Mouse (Mus musculus): ENCODE data around the gene Cox6b2.

Gene Cox6b2

DNA sequence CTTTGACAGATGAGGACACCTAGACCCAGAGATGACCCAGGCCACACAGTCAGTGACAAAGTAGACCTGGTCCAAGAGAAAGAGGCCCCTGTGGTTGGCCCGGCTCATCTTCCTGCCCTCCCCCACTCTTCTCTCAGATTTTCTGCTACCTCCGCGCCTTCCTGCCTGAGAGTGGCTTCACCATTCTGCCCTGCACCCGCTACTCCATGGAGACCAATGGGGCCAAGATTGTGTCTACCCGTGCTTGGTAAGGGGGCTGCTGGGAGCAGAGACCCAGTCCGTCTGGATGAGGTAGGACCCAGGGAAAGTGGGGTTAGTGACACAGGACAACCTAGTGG is 10.4 kb downstream of the Cox6b2 start:
- no peak for TF ChIP-seq GATA4 (IDR thresholded peaks at IDR 0.05; ENCODE audit: insufficient replicate concordance, low read length)

DNA sequence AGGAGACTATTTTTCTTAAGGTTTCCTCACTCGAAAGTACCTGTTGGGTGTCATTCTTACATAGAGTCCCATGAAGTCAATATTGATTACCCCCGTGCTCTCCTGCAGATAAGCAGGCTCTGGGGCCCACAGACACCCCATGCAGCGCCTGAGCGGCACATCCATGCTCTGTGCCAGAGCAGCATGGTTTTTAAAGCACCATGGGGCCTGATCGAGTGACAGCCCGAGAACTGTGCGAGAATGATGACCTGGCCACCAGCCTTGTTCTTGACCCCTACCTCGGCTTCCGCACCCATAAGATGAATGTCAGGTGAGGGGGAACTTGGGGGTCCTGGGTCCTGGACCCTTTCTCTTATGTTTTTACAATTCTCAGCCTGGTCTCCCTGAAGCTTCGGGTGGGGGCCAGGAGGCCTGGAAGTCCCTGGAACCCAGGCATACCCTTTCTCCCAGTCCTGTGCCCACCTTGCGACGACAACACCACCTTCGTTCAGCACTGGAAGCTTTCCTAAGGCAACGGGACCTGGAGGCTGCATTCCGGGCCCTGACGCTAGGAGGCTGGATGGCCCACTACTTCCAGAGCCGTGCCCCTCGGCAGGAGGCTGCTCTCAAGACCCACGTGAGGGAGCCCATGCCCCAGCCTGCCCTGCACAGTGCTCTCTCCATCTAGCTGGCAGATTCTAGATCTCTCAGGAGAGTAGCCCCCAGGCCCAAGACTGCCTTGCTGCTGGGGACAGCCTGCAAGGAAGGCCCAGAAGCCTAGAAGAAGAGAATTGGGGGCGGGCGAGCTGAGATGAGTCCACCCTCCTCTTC is 11.0 kb downstream of the Cox6b2 start:
- TF ChIP-seq GATA4 (IDR thresholded peaks at IDR 0.05; ENCODE audit: insufficient replicate concordance, low read length) = no peak

- TF ChIP-seq GATA4 (IDR thresholded peaks at IDR 0.05; ENCODE audit: insufficient replicate concordance, low read length) = no peak
Measured at GRCm38 (mm10) chr7:4741151-4741550, 11.7 kb downstream of the Cox6b2 start.

- no peak for TF ChIP-seq GATA4 (IDR thresholded peaks at IDR 0.05; ENCODE audit: insufficient replicate concordance, low read length)
Measured at GRCm38 (mm10) chr7:4740309-4740727, 12.6 kb downstream of the Cox6b2 start.

DNA sequence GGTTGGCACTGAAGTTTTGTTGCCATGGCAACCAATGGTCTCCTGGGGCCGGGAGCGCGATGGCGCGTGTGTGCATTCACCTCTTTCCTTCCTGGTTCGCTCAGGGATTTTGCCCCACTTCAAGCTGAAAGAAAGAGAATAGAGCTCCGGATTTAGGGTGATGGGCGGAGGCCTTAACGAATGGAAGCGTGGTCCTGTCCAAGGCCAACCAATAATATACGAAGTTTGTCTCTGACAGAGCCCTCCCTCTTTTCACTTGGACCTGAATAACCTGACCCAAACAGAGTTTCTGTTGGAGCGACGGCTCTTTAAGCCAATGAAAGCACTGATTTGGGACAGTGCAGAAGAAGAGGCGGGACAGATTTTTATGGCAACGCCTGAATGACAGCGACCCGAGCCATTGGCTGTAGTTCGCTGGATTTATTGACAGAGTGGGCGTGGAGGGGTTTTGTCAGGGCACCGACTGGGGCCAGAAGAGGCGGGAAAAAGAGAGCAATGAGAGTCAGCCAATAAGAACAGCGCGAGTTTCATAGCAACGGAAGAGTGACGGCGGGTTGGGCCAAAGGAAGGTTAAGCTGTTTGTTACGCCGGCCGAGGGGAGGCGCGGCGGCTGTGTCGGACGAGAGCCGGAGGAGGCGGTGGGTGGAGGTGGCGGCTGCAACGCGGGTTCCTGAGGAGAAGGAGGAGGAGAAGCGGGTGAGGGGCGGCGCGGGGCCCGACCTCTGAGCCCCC is 13.2 kb downstream of the Cox6b2 start, which contains the start of gene Kmt5c:
Kmt5c (plus strand) TSS at position 572 of the 732 bp plus-strand sequence.
- TF ChIP-seq GATA4 (IDR thresholded peaks at IDR 0.05; ENCODE audit: insufficient replicate concordance, low read length) = no peak

- no peak for TF ChIP-seq GATA4 (IDR thresholded peaks at IDR 0.05; ENCODE audit: insufficient replicate concordance, low read length)
Measured at GRCm38 (mm10) chr7:4739041-4739543, 13.8 kb downstream of the Cox6b2 start.

DNA sequence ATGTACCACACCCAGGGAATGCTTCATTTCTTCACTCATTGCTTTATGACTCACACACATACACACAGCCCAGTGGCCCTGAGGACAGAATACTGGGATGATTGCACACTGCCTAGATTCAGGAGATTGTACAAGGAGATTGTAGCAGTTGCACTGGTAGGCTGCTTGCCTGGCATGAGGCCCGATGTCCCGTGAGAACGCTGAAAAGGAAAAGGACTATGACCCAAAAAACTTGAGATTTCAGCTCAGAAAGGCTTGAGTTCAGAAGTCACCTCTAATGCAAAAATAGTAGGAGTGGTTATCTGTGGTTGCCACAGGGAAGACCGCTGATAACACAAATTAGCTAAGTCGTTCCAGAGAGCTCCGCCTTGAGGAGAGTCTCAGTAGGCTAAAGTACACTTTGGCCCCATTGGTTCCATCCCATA is 19.9 kb downstream of the Cox6b2 start:
- no peak for TF ChIP-seq GATA4 (IDR thresholded peaks at IDR 0.05; ENCODE audit: insufficient replicate concordance, low read length)

GRCm38 (mm10) chr7:4731090-4731489 is 21.8 kb downstream of the Cox6b2 start:
- no peak for TF ChIP-seq GATA4 (IDR thresholded peaks at IDR 0.05; ENCODE audit: insufficient replicate concordance, low read length)

DNA sequence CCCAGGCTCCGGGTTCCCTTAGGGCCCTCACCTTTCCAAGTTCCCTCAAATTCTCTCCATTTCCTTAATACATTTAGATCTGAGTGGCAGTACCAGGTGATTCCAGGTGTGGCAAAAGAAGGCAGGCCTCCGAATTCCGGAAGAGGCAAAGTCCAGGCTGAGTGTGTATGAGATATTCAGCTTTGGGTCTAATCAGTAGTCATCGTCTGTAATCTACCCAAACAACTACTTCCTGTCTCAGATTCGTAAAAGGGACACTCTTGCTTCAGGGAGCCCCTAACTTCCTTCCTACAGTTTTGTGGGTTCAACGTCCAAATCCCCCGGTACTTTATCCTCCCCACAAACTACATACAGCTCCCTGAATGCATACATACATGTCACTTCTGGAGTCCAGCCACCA is 27.7 kb downstream of the Cox6b2 start, which contains the start of gene Tmem150b:
Tmem150b (minus strand) TSS at position 81 of the 400 bp plus-strand sequence.
- no peak for TF ChIP-seq GATA4 (IDR thresholded peaks at IDR 0.05; ENCODE audit: insufficient replicate concordance, low read length)

- TF ChIP-seq GATA4 (IDR thresholded peaks at IDR 0.05; ENCODE audit: insufficient replicate concordance, low read length) = no peak
Measured at GRCm38 (mm10) chr7:4724359-4724758, 28.5 kb downstream of the Cox6b2 start.

DNA sequence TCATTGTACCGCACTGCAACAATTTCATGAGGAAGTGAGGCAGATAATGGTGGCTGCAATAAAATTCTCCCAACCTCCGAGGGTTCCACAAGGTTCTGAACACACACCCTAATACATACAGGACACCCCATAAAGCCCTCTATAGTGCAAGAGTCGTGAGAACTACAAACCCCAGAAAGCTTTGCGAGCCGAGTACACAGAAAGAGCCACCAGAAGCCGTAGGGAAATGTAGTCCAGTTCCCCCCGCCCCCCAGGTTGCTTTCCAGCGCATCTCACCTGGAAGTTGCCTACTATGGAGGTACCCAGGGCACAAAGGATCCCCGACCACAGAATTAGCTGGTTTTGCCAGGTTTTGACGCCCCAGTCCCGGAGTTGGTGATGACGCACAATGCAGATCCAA is 29.4 kb downstream of the Cox6b2 start:
- no peak for TF ChIP-seq GATA4 (IDR thresholded peaks at IDR 0.05; ENCODE audit: insufficient replicate concordance, low read length)

GRCm38 (mm10) chr7:4719276-4719675 is 33.6 kb downstream of the Cox6b2 start:
- no peak for TF ChIP-seq GATA4 (IDR thresholded peaks at IDR 0.05; ENCODE audit: insufficient replicate concordance, low read length)

DNA sequence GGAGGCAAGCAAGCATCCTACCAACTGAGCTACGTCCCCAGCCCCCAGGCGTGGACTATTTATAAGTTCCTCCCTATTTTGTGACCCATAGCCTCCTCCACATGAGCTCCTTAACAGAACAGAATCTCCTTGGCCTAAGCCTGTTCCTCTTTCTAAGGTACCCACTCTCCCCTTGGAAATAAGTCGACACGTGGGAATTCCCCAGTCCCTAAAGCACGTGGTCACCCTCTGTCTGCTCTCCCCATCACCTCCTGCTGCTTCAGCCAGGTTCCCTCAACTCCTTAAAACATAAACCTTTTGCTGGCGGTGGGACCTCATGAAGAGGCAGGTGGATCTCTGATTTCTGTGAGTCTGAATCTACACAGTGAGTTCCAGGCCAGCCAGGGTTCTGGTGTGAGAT is 35.9 kb downstream of the Cox6b2 start:
- TF ChIP-seq GATA4 (IDR thresholded peaks at IDR 0.05; ENCODE audit: insufficient replicate concordance, low read length) = no peak

DNA sequence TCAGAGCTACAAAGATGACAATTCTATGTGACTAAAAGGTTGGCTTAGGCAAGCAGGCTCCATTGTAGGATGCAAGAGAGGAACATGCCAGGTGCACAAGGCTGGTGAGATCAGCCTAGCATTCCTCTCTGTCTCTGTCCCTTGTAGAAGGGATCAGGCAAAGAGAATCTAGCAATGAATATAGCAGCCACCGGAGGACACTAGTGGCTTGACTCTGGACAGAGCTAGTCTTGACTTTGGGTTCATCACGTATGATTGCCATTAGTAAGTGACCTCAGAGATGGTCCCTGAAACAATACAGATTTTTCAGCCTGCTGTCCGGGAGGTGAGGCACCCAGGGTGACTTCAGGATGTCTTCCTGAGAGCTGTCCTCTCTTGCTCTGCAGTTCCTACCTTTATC is 40.3 kb downstream of the Cox6b2 start:
- no peak for TF ChIP-seq GATA4 (IDR thresholded peaks at IDR 0.05; ENCODE audit: insufficient replicate concordance, low read length)

DNA sequence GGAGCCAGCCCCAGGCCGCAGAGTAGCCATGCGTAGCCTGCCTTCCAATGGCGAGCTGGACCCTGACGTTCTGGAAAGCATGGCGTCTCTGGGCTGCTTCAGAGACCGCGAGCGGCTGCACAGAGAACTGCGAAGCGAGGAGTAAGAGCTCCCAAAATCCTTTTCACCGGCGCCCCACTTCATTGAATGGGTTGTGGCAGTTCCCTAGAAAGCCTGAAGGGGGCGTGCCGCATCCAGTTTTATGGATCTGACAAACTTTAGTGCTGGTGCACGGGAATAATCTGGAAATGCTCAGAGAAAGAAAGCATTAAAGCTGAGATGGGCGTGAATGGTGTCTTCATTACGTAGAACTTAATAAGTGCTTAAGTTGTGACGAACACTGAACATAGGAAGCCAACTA is 47.8 kb downstream of the Cox6b2 start:
- no peak for TF ChIP-seq GATA4 (IDR thresholded peaks at IDR 0.05; ENCODE audit: insufficient replicate concordance, low read length)

- no peak for TF ChIP-seq GATA4 (IDR thresholded peaks at IDR 0.05; ENCODE audit: insufficient replicate concordance, low read length)
Measured at GRCm38 (mm10) chr7:4703195-4703594, 49.7 kb downstream of the Cox6b2 start.

Data from liver, adult (tissue).